Mouse (Mus musculus) adrenal gland, postnatal 25 days (tissue): ENCODE results near the gene Tdrd1. TPM values are rescaled to one million over a fixed set of nuclear protein-coding genes. Genes with fewer than 3 reads are reported as not detected.
A peak's percentile ranks its signal among the peaks of the same experiment; 100 is the strongest.
"Not testable (repeated sequence)": the region's sequence is repeated elsewhere in the genome, so short reads cannot be mapped to it uniquely, and the experiment has no call there.

Source experiments
- DNase-seq: peaks from one replicate; pipeline ENCODE4 v3.0.0; 2021; ENCODE audit warnings: mixed read lengths
- long read RNA-seq: library from polyadenylated mRNA; stranded (forward); transcript quantifications from one replicate; pipeline ENCODE4 v2.0.0, GENCODE M21; 2021
- total RNA-seq: library from RNA; stranded (reverse); gene quantifications from 2 replicates; pipeline ENCODE4 v1.2.3, GENCODE M21; 2021

The Tdrd1 gene
- not detected in 2 replicates for total RNA-seq
- long read RNA-seq: 0 reads

GRCm38 (mm10) chr19:56826047-56826631, at the start of gene Tdrd1:
TSS of gene Tdrd1 (plus strand) at chr19:56826209.
- DNase-seq: no peak

- DNase-seq: peak; percentile 36
Observed at GRCm38 (mm10) chr19:56776719-56777382, 49.2 kb upstream of the Tdrd1 start.

- DNase-seq: not testable (repeated sequence)
Observed at GRCm38 (mm10) chr19:56778532-56778931, 47.5 kb upstream of the Tdrd1 start.

- no peak for DNase-seq
Observed at GRCm38 (mm10) chr19:56787911-56788310, 38.1 kb upstream of the Tdrd1 start.

- no peak for DNase-seq
Observed at GRCm38 (mm10) chr19:56788952-56789351, 37.1 kb upstream of the Tdrd1 start.

- no peak for DNase-seq
Observed at GRCm38 (mm10) chr19:56797376-56797775, 28.6 kb upstream of the Tdrd1 start.

GRCm38 (mm10) chr19:56800226-56800625, 25.8 kb upstream of the Tdrd1 start:
- DNase-seq: no peak

- no peak for DNase-seq
Observed at GRCm38 (mm10) chr19:56800930-56801655, 24.9 kb upstream of the Tdrd1 start.

- DNase-seq: no peak
Observed at GRCm38 (mm10) chr19:56801656-56802351, 24.2 kb upstream of the Tdrd1 start.

GRCm38 (mm10) chr19:56802352-56802746, 23.7 kb upstream of the Tdrd1 start:
- no peak for DNase-seq

GRCm38 (mm10) chr19:56805366-56805765, 20.6 kb upstream of the Tdrd1 start:
- no peak for DNase-seq

- no peak for DNase-seq
Observed at GRCm38 (mm10) chr19:56807122-56807521, 18.9 kb upstream of the Tdrd1 start.

GRCm38 (mm10) chr19:56808771-56809170, 17.2 kb upstream of the Tdrd1 start:
- no peak for DNase-seq

- DNase-seq: no peak
Observed at GRCm38 (mm10) chr19:56810641-56811146, 15.3 kb upstream of the Tdrd1 start.

- DNase-seq: peak; percentile 43
Observed at GRCm38 (mm10) chr19:56811590-56811989, 14.4 kb upstream of the Tdrd1 start.

GRCm38 (mm10) chr19:56813360-56813759, 12.6 kb upstream of the Tdrd1 start:
- no peak for DNase-seq

- DNase-seq: no peak
Observed at GRCm38 (mm10) chr19:56817851-56818526, 8.0 kb upstream of the Tdrd1 start.

GRCm38 (mm10) chr19:56821040-56821797, 4.8 kb upstream of the Tdrd1 start:
- DNase-seq: no peak

- peak; percentile 97 for DNase-seq
Observed at GRCm38 (mm10) chr19:56821798-56822447, 4.1 kb upstream of the Tdrd1 start, which contains the start of gene Ccdc186. TSS of gene Ccdc186 (minus strand) at chr19:56822190.

GRCm38 (mm10) chr19:56822448-56822836, 3.6 kb upstream of the Tdrd1 start:
- no peak for DNase-seq

- DNase-seq: no peak
Observed at GRCm38 (mm10) chr19:56828305-56828704, 2.3 kb downstream of the Tdrd1 start.
